Comparison of ENCODE assay signal across 9 mouse cellular contexts in the genomic region with DNA sequence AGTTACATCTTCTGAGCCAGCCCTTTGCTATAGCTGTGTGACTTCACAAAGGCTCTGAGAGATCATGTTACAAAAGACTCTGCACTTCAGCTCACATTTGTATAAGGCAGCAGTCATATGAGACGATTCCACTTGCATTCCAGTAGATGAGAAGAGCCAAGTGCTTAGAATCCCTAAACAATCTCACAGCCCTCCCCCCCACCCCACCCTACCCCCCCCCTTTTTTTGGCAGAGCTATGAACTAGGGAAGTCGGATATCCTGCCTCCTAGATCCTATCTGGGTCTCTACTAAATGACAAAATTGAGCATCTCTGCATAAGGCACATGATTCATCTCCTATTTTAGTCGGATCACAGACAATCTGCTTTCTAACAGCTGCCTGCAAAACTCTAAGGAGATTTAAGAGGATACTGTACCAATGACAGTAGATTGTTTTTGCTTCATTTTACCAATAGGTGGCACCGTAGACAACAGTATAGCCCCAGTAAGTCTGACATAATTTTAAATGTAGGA.
A peak's percentile ranks its signal among the peaks of the same experiment; 100 is the strongest.
DNase-seq lines count a peak whose midpoint lies in the region; ATAC-seq and TF ChIP-seq lines count a peak whose summit lies in the region.
"Had no signal": no experiment of that assay in that cellular context is flagged by ENCODE, and none has a peak within 500 bp of the region (broad histone marks: within the 10 kb centered on the region; RNA-seq: fewer than 3 reads in every experiment).

No protein-coding gene starts in this region.

- H3K4me3 ChIP-seq in forebrain, embryonic 14.5 days (ENCODE audit: low read depth, low read length): no peak overlapping the region
- H3K4me3 ChIP-seq in neural tube, embryonic 15.5 days (replicated peaks): no peak overlapping the region
- H3K4me3 ChIP-seq: erythroblast, embryonic 14.5 days had no signal

- H3K36me3 ChIP-seq in forebrain, embryonic 14.5 days (ENCODE audit: control insufficient read depth, insufficient read depth, low read length): no peaks in the 10 kb centered on the region
- no peaks in the 10 kb centered on the region for H3K36me3 ChIP-seq in neural tube, embryonic 15.5 days

- H3K4me2 ChIP-seq in forebrain, embryonic 14.5 days (ENCODE audit: low read length): no peak overlapping the region
- H3K4me2 ChIP-seq in neural tube, embryonic 15.5 days: peak overlapping the region; percentile 34; the same call in 1 of the 2 replicates

- H3K9ac ChIP-seq in forebrain, embryonic 14.5 days (ENCODE audit: low read length): no peak overlapping the region
- H3K9ac ChIP-seq in neural tube, embryonic 15.5 days (replicated peaks): no peak overlapping the region

- TF ChIP-seq CTCF in Patski (IDR thresholded peaks at IDR 0.05): no peak

- no peaks in the 10 kb centered on the region for H3K4me1 ChIP-seq in forebrain, embryonic 14.5 days (ENCODE audit: control insufficient read depth, insufficient read depth, low read length)
- peaks cover 7% of the 10 kb centered on the region for H3K4me1 ChIP-seq in neural tube, embryonic 15.5 days

- in situ Hi-C loops in Patski (cut with MboI; ENCODE audit: low pct_unique_long_range_greater_than_20kb): loop anchor here (5.0 to 10.0 kb wide), 3 partner anchors 202 to 919 kb away; no protein-coding TSS in a partner anchor

- POLR2A ChIA-PET in Patski (lab: Charles Lee): no interaction called here

- no peaks in the 10 kb centered on the region for H3K9me3 ChIP-seq in forebrain, embryonic 14.5 days (replicated peaks; ENCODE audit: control insufficient read depth, low read length)
- H3K9me3 ChIP-seq in neural tube, embryonic 15.5 days (replicated peaks): no peaks in the 10 kb centered on the region

- peaks cover 34% of the 10 kb centered on the region for H3K27me3 ChIP-seq in Patski
- no peaks in the 10 kb centered on the region for H3K27me3 ChIP-seq in forebrain, embryonic 14.5 days (replicated peaks; ENCODE audit: control insufficient read depth, insufficient read depth, low read length)
- H3K27me3 ChIP-seq in neural tube, embryonic 15.5 days (replicated peaks): no peaks in the 10 kb centered on the region

- CTCF ChIA-PET in Patski (lab: Charles Lee): interaction anchor here (1.0 to 1.7 kb wide), 6 partner anchors 11 to 905 kb away, joined by 3 to 8 read pairs (median 4); no protein-coding TSS in a partner anchor

- ATAC-seq in Patski: peak; percentile 73
- peak; percentile 91 for ATAC-seq in forebrain, embryonic 14.5 days
- peak; percentile 90 for ATAC-seq in neural tube, embryonic 15.5 days (ENCODE audit: low FRiP score)

- no peak overlapping the region for H3K27ac ChIP-seq in forebrain, embryonic 14.5 days (ENCODE audit: low read depth, low read length)
- peak overlapping the region; percentile 13; the same call in 1 of the 2 replicates for H3K27ac ChIP-seq in neural tube, embryonic 15.5 days (replicated peaks)

- peak; percentile 21 to 82 for DNase-seq in layer of hippocampus, adult 18-20 months (ENCODE audit: low spot score in 2 of 2)
- no peak for DNase-seq in layer of hippocampus, postnatal 25 days (ENCODE audit: extremely low spot score in 1 of 2, low spot score in 1 of 2)
- DNase-seq in Patski (ENCODE audit: low read depth, low spot score): no peak
- peak; percentile 93 for DNase-seq in forebrain, embryonic 14.5 days (ENCODE audit: low spot score)
- peak; percentile 76 for DNase-seq in layer of hippocampus, adult 9-10 months (ENCODE audit: low spot score)
- no peak for DNase-seq in gastrocnemius, postnatal 10 days
- DNase-seq in urinary bladder, postnatal 10 days (ENCODE audit: low spot score): no peak

- 8% methylated on average over 4 of the region's 4 CpGs for WGBS in forebrain, embryonic 14.5 days
- WGBS in neural tube, embryonic 15.5 days: 9% methylated on average over 4 of the region's 4 CpGs

Comparison
In these comparisons a context has a peak if more than half of its experiments do, and no peak if none do; other contexts are left out.
1. DNase-seq: peak in layer of hippocampus, adult 18-20 months (2 of 2), forebrain, embryonic 14.5 days (single experiment) and layer of hippocampus, adult 9-10 months (single experiment); none in layer of hippocampus, postnatal 25 days (0 of 2), Patski (single experiment), gastrocnemius, postnatal 10 days (single experiment) and urinary bladder, postnatal 10 days (single experiment).
2. Peak in every context shown above with its lines, with median percentiles within 50 percentile points of each other: ATAC-seq.